Mouse (Mus musculus) myocyte (in vitro differentiated cells): ENCODE measurements around the gene Maats1.

Experiments
- CEBPB ChIP-seq: IDR thresholded peaks from 2 replicates; pipeline ENCODE4 v1.6.1; 2011; ENCODE audit warnings: mild to moderate bottlenecking, moderate library complexity; ENCODE audit not compliant: poor library complexity, insufficient read depth, severe bottlenecking
- E2F4 ChIP-seq: IDR thresholded peaks from one replicate; pipeline ENCODE4 v1.6.1; 2011; ENCODE audit warnings: mild to moderate bottlenecking, control low read depth, moderate library complexity; ENCODE audit not compliant: insufficient read depth
- MAX ChIP-seq: IDR thresholded peaks from one replicate; pipeline ENCODE4 v1.6.1; 2011; ENCODE audit warnings: low read depth, mild to moderate bottlenecking, control low read depth
- MYOG ChIP-seq, 3 experiments: IDR thresholded peaks; one replicate each; pipeline ENCODE4 v1.6.1; 2011; ENCODE audit warnings: control low read depth in 2 of 3, low read depth in 2 of 3, mild to moderate bottlenecking in 2 of 3; ENCODE audit not compliant: insufficient read length in 2 of 3, control insufficient read depth in 1 of 3, insufficient read depth in 1 of 3
- POLR2A ChIP-seq: IDR thresholded peaks from one replicate; pipeline ENCODE4 v1.6.1; 2011; ENCODE audit warnings: low read depth, mild to moderate bottlenecking, control low read depth, moderate library complexity; ENCODE audit not compliant: insufficient read length
- POLR2AphosphoS2 ChIP-seq: IDR thresholded peaks from one replicate; pipeline ENCODE4 v1.6.1; 2011; ENCODE audit warnings: low read depth, control low read depth; ENCODE audit not compliant: insufficient read length
- REST ChIP-seq: IDR thresholded peaks from one replicate; pipeline ENCODE4 v1.6.1; 2011; ENCODE audit warnings: mild to moderate bottlenecking, control low read depth, moderate library complexity; ENCODE audit not compliant: insufficient read depth, insufficient read length
- TCF3 ChIP-seq: IDR thresholded peaks from one replicate; pipeline ENCODE4 v1.6.1; 2011; ENCODE audit warnings: low read depth, control low read depth; ENCODE audit not compliant: insufficient read length
- USF1 ChIP-seq: IDR thresholded peaks from one replicate; pipeline ENCODE4 v1.6.1; 2011; ENCODE audit warnings: low read depth, mild to moderate bottlenecking, control low read depth, moderate library complexity

GRCm38 (mm10) chr16:38321452-38321935, 20.4 kb downstream of the Maats1 start:
- TF ChIP-seq POLR2AphosphoS2: no peak
- no peak for TF ChIP-seq E2F4
- TF ChIP-seq POLR2A: no peak
- TF ChIP-seq MAX: no peak
- TF ChIP-seq USF1: no peak
- TF ChIP-seq MYOG (IDR thresholded peaks at IDR 0.05; ENCODE audit: control insufficient read depth in 1 of 3, insufficient read depth in 1 of 3, insufficient read length in 2 of 3, low read depth in 2 of 3): no peak
- no peak for TF ChIP-seq CEBPB
- no peak for TF ChIP-seq REST
- TF ChIP-seq TCF3: no peak
